Comparison of ENCODE assay signal across 13 mouse cellular contexts in the genomic region with DNA sequence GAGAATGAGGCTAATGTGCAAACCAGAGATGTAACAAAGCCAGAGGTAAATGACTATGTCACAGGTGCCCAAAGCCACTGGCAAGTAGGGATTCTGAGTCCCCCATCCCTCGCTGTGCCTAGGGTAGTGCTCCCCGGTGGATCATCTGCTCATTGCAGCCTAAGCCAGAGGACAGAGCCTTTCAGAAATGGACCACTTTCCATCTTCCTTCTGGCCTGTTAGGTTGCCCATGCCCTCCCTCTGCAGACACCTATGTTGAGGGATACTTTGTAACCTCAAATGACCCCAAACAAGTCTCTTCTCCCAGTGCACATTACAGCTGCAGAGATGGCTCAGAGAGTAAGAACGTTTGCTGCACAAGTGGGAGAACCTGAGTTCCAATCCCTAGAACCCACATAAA.
A peak's percentile ranks its signal among the peaks of the same experiment; 100 is the strongest.
DNase-seq lines count a peak whose midpoint lies in the region; ATAC-seq and TF ChIP-seq lines count a peak whose summit lies in the region.
"Had no signal": no experiment of that assay in that cellular context is flagged by ENCODE, and none has a peak within 500 bp of the region (broad histone marks: within the 10 kb centered on the region; RNA-seq: fewer than 3 reads in every experiment).

No protein-coding gene starts in this region.

- DNase-seq in heart, adult 11 months: peak; percentile 91
- DNase-seq in heart, postnatal 25 days (ENCODE audit: low spot score): no peak
- DNase-seq in lung, adult 18-20 months: no peak
- no peak for DNase-seq in cerebellum, adult 18-20 months
- DNase-seq: B cell, adult 2 months; kidney, adult 8-10 months had no signal

- no peak overlapping the region for H3K4me2 ChIP-seq in lung, embryonic 16.5 days (ENCODE audit: low read depth, low read length)
- no peak overlapping the region for H3K4me2 ChIP-seq in limb, embryonic 12.5 days
- no peak overlapping the region for H3K4me2 ChIP-seq in midbrain, embryonic 15.5 days
- H3K4me2 ChIP-seq: embryonic facial prominence, embryonic 13.5 days; limb, embryonic 13.5 days; neural tube, embryonic 12.5 days had no signal

- TF ChIP-seq CTCF in small intestine, adult 2 months (IDR thresholded peaks at IDR 0.05; ENCODE audit: extremely low read depth, insufficient read length, insufficient replicate concordance, low read depth, low read length): no peak

- no peaks in the 10 kb centered on the region for H3K36me3 ChIP-seq in lung, embryonic 16.5 days (ENCODE audit: control insufficient read depth, insufficient read depth, low read length)
- no peaks in the 10 kb centered on the region for H3K36me3 ChIP-seq in limb, embryonic 12.5 days
- no peaks in the 10 kb centered on the region for H3K36me3 ChIP-seq in small intestine, adult 2 months (ENCODE audit: control insufficient read depth, insufficient read depth, low read length)
- no peaks in the 10 kb centered on the region for H3K36me3 ChIP-seq in midbrain, embryonic 15.5 days (replicated peaks)
- H3K36me3 ChIP-seq: embryonic facial prominence, embryonic 13.5 days; limb, embryonic 13.5 days; neural tube, embryonic 12.5 days had no signal

- peak overlapping the region; percentile 80; the same call in 1 of the 2 replicates for H3K27ac ChIP-seq in lung, embryonic 16.5 days (ENCODE audit: low read length)
- H3K27ac ChIP-seq in limb, embryonic 12.5 days: 0 out of 2 replicates have a peak overlapping the region, but pooled peaks have one; percentile 62
- H3K27ac ChIP-seq in small intestine, adult 2 months (ENCODE audit: insufficient read depth, low read depth, low read length): peak overlapping the region; percentile 60
- H3K27ac ChIP-seq in midbrain, embryonic 15.5 days: no peak overlapping the region
- H3K27ac ChIP-seq: embryonic facial prominence, embryonic 13.5 days; neural tube, embryonic 12.5 days had no signal

- 61% methylated on average over 3 of the region's 3 CpGs for WGBS in lung, embryonic 16.5 days
- WGBS in limb, embryonic 12.5 days: 60% methylated on average over 3 of the region's 3 CpGs
- WGBS in small intestine, adult 2 months: 54% methylated on average over 3 of the region's 3 CpGs
- 80% methylated on average over 3 of the region's 3 CpGs for WGBS in midbrain, embryonic 15.5 days

- no peak for ATAC-seq in lung, embryonic 16.5 days (ENCODE audit: low read depth)
- ATAC-seq in limb, embryonic 12.5 days (ENCODE audit: insufficient number of reproducible peaks, insufficient read depth, low FRiP score, low TSS enrichment, low read depth): no peak
- no peak for ATAC-seq in midbrain, embryonic 15.5 days (replicated peaks)

- H3K27me3 ChIP-seq in lung, embryonic 16.5 days (ENCODE audit: control insufficient read depth, insufficient read depth, low read depth, low read length): no peaks in the 10 kb centered on the region
- H3K27me3 ChIP-seq in limb, embryonic 12.5 days: no peaks in the 10 kb centered on the region
- H3K27me3 ChIP-seq in small intestine, adult 2 months (ENCODE audit: control insufficient read depth, insufficient read depth, low read length): no peaks in the 10 kb centered on the region
- no peaks in the 10 kb centered on the region for H3K27me3 ChIP-seq in midbrain, embryonic 15.5 days (replicated peaks)
- H3K27me3 ChIP-seq: embryonic facial prominence, embryonic 13.5 days; limb, embryonic 13.5 days; neural tube, embryonic 12.5 days had no signal

- peaks cover 31% of the 10 kb centered on the region for H3K4me1 ChIP-seq in lung, embryonic 16.5 days (replicated peaks; ENCODE audit: control insufficient read depth, insufficient read depth, low read length)
- peaks cover 44% of the 10 kb centered on the region for H3K4me1 ChIP-seq in limb, embryonic 12.5 days (replicated peaks)
- peaks cover 20% of the 10 kb centered on the region for H3K4me1 ChIP-seq in small intestine, adult 2 months (ENCODE audit: control insufficient read depth, insufficient read depth, insufficient read length, low read length)
- no peaks in the 10 kb centered on the region for H3K4me1 ChIP-seq in midbrain, embryonic 15.5 days

- intact Hi-C loops in heart, postnatal 25 days (cut with DNase I): loop anchor here (2.0 to 5.0 kb wide), 6 partner anchors 37 to 173 kb away; no protein-coding TSS in a partner anchor

- no peak overlapping the region for H3K9ac ChIP-seq in lung, embryonic 16.5 days (ENCODE audit: low read length)
- no peak overlapping the region for H3K9ac ChIP-seq in limb, embryonic 12.5 days (replicated peaks)
- no peak overlapping the region for H3K9ac ChIP-seq in midbrain, embryonic 15.5 days
- H3K9ac ChIP-seq: embryonic facial prominence, embryonic 13.5 days; limb, embryonic 13.5 days; neural tube, embryonic 12.5 days had no signal

- no peaks in the 10 kb centered on the region for H3K9me3 ChIP-seq in lung, embryonic 16.5 days (ENCODE audit: control insufficient read depth, low read length)
- H3K9me3 ChIP-seq in limb, embryonic 12.5 days: no peaks in the 10 kb centered on the region
- H3K9me3 ChIP-seq in midbrain, embryonic 15.5 days: no peaks in the 10 kb centered on the region
- H3K9me3 ChIP-seq: embryonic facial prominence, embryonic 13.5 days; limb, embryonic 13.5 days; neural tube, embryonic 12.5 days had no signal

- no peak for TF ChIP-seq POLR2A in small intestine, adult 2 months (IDR thresholded peaks at IDR 0.05; ENCODE audit: low read depth, low read length)

- no peak overlapping the region for H3K4me3 ChIP-seq in lung, embryonic 16.5 days (ENCODE audit: low read length)
- no peak overlapping the region for H3K4me3 ChIP-seq in limb, embryonic 12.5 days (replicated peaks)
- H3K4me3 ChIP-seq in small intestine, adult 2 months (ENCODE audit: low read depth, low read length): no peak overlapping the region
- no peak overlapping the region for H3K4me3 ChIP-seq in midbrain, embryonic 15.5 days
- H3K4me3 ChIP-seq: embryonic facial prominence, embryonic 13.5 days; limb, embryonic 13.5 days; neural tube, embryonic 12.5 days had no signal
